Mouse (Mus musculus) megakaryocyte, adult 5-6 weeks (primary cell): ENCODE measurements at regions not wholly inside any gene's neighbourhood (a gene's known extent, or its start where the extent isn't known, plus 50 kb on each side); places are given as distances from the start of the nearest gene placed in this dataset.

Source experiments
- ATAC-seq: 2 replicates; pipeline ENCODE4 v1.8.0; 2016; ENCODE audit warnings: mild to moderate bottlenecking, inconsistent platforms; ENCODE audit not compliant: poor library complexity, severe bottlenecking

GRCm38 (mm10) chr17:81185685-81186084, 120.8 kb upstream of the Thumpd2 start:
- ATAC-seq = no peak

GRCm38 (mm10) chr17:81180813-81181424, 116.0 kb upstream of the Thumpd2 start:
- ATAC-seq = no peak

GRCm38 (mm10) chr17:81176306-81176705, 111.4 kb upstream of the Thumpd2 start:
- no peak for ATAC-seq

- no peak for ATAC-seq
Observed at GRCm38 (mm10) chr17:81175877-81176276, 111.0 kb upstream of the Thumpd2 start.

GRCm38 (mm10) chr17:81172943-81173342, 108.1 kb upstream of the Thumpd2 start:
- no peak for ATAC-seq

- no peak for ATAC-seq
Observed at GRCm38 (mm10) chr17:81169118-81169517, 104.2 kb upstream of the Thumpd2 start.

- no peak for ATAC-seq
Observed at GRCm38 (mm10) chr17:81150730-81151129, 85.8 kb upstream of the Thumpd2 start.

- no peak for ATAC-seq
Observed at GRCm38 (mm10) chr17:81134702-81135101, 69.8 kb upstream of the Thumpd2 start.

- no peak for ATAC-seq
Observed at GRCm38 (mm10) chr17:81133227-81133626, 68.3 kb upstream of the Thumpd2 start.
